Mouse (Mus musculus): Measurements from ENCODE around the gene Epha7.

GRCm38 (mm10) chr4:28889630-28890029 lies 76.7 kb downstream of the Epha7 start:
- TF ChIP-seq ETS1 (conservative IDR thresholded peaks at IDR 0.05; ENCODE audit: low read depth, low read length) (no peak), EP300 (IDR thresholded peaks at IDR 0.05; ENCODE audit: low read length) (no peak), POLR2A (IDR thresholded peaks at IDR 0.05; ENCODE audit: low read depth, low read length) (no peak), TBP (conservative IDR thresholded peaks at IDR 0.05; ENCODE audit: low read depth, low read length) (no peak)

All from CH12.LX (cell line).